In the genomic region with DNA sequence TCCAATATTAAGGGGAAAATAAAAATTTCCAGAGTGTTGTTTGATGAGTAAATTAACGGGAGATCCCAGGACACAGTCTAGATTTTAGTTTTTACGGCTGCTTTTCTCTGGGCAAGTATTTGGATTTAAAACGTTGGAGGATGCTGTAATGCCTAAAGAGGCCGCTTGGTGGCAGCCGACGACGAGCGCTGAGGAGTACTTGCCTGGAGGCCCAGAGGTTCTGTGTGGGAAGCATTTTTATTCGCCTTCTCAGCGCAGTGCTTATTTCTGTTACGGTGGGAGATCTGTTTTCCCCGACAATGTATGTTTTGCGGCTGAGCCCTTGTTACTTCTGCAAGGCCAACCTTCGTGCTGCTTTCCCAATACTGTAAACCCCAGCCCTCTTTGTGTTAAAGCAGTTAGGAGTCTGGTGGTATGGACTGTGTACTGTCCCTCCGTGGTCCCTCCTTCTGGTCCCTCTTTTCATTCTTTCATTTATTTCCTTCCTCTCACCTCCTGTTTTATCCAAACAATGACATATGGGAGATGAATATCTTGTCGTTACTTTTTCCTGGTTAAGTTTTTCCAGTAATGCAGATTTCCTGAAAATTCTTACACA, we compare ENCODE assay signal across 8 mouse cellular contexts.
DNase-seq lines count a peak whose midpoint lies in the region; ATAC-seq and TF ChIP-seq lines count a peak whose summit lies in the region.

No protein-coding gene starts in this region.

- H3K4me3 ChIP-seq in heart, embryonic 11.5 days (ENCODE audit: low read depth, low read length) = no peak overlapping the region
- H3K4me3 ChIP-seq in gastrocnemius, adult 2 months = no peak overlapping the region
- no peak overlapping the region for H3K4me3 ChIP-seq in kidney, adult 2 months (ENCODE audit: insufficient read depth, low read depth, low read length)
- H3K4me3 ChIP-seq in limb, embryonic 10.5 days = no peak overlapping the region
- H3K4me3 ChIP-seq in stomach, embryonic 16.5 days (replicated peaks; ENCODE audit: low read length) = no peak overlapping the region; the same call in 1 of the 2 replicates

- no peak overlapping the region for H3K27ac ChIP-seq in heart, embryonic 11.5 days (ENCODE audit: low read depth, low read length)
- no peak overlapping the region for H3K27ac ChIP-seq in gastrocnemius, adult 2 months
- no peak overlapping the region for H3K27ac ChIP-seq in kidney, adult 2 months (ENCODE audit: insufficient read depth, low read depth, low read length)
- H3K27ac ChIP-seq in limb, embryonic 10.5 days = no peak overlapping the region
- H3K27ac ChIP-seq in stomach, embryonic 16.5 days (ENCODE audit: low read length) = no peak overlapping the region

- no peak for ATAC-seq in heart, embryonic 11.5 days (replicated peaks; ENCODE audit: insufficient number of reproducible peaks, low FRiP score, low TSS enrichment)
- ATAC-seq in stomach, embryonic 16.5 days (ENCODE audit: insufficient read depth, low FRiP score) = peak; percentile 75

- no peaks in the 10 kb centered on the region for H3K9me3 ChIP-seq in heart, embryonic 11.5 days (replicated peaks; ENCODE audit: control insufficient read depth, low read length)
- H3K9me3 ChIP-seq in limb, embryonic 10.5 days (replicated peaks) = no peaks in the 10 kb centered on the region
- no peaks in the 10 kb centered on the region for H3K9me3 ChIP-seq in stomach, embryonic 16.5 days (replicated peaks; ENCODE audit: control insufficient read depth, low read length)

- H3K9ac ChIP-seq in heart, embryonic 11.5 days (ENCODE audit: low read depth, low read length) = no peak overlapping the region
- no peak overlapping the region for H3K9ac ChIP-seq in stomach, embryonic 16.5 days (ENCODE audit: low read length)

- H3K36me3 ChIP-seq in heart, embryonic 11.5 days (ENCODE audit: control insufficient read depth, insufficient read depth, low read length) = no peaks in the 10 kb centered on the region
- H3K36me3 ChIP-seq in kidney, adult 2 months (ENCODE audit: control insufficient read depth, insufficient read depth, low read length) = no peaks in the 10 kb centered on the region
- H3K36me3 ChIP-seq in limb, embryonic 10.5 days = no peaks in the 10 kb centered on the region
- no peaks in the 10 kb centered on the region for H3K36me3 ChIP-seq in stomach, embryonic 16.5 days (ENCODE audit: control insufficient read depth, insufficient read depth, low read length)

- TF ChIP-seq POLR2A in kidney, adult 2 months (IDR thresholded peaks at IDR 0.05; ENCODE audit: low read depth, low read length) = no peak

- peak; percentile 90 for TF ChIP-seq CTCF in gastrocnemius, adult 2 months (IDR thresholded peaks at IDR 0.05)
- peak; percentile 77 for TF ChIP-seq CTCF in kidney, adult 2 months (conservative IDR thresholded peaks at IDR 0.05; ENCODE audit: insufficient read depth, insufficient read length, low read depth, low read length)

- 0 out of 2 replicates have a peak, but pooled peaks cover 3% of the 10 kb centered on the region for H3K4me1 ChIP-seq in heart, embryonic 11.5 days (ENCODE audit: control insufficient read depth, insufficient read depth, low read length)
- H3K4me1 ChIP-seq in kidney, adult 2 months (ENCODE audit: control insufficient read depth, insufficient read depth, low read length) = no peaks in the 10 kb centered on the region
- no peaks in the 10 kb centered on the region for H3K4me1 ChIP-seq in limb, embryonic 10.5 days
- no peaks in the 10 kb centered on the region for H3K4me1 ChIP-seq in stomach, embryonic 16.5 days (ENCODE audit: control insufficient read depth, insufficient read depth, low read length)

- WGBS in heart, embryonic 11.5 days (ENCODE audit: insufficient replicate concordance) = 24% methylated on average over 16 of the region's 16 CpGs
- WGBS in kidney, adult 2 months = 9% methylated on average over 16 of the region's 16 CpGs
- WGBS in limb, embryonic 10.5 days = 22% methylated on average over 16 of the region's 16 CpGs
- WGBS in stomach, embryonic 16.5 days = 11% methylated on average over 16 of the region's 16 CpGs

- peak; percentile 31 to 78 for DNase-seq in heart, adult 18-20 months
- peak; percentile 73 to 82 for DNase-seq in cerebellum, postnatal 25 days
- DNase-seq in gastrocnemius, adult 2 months = peak; percentile 64
- DNase-seq in kidney, adult 2 months = peak; percentile 67
- peak; percentile 77 for DNase-seq in limb, embryonic 10.5 days (ENCODE audit: low spot score)
- peak; percentile 42 for DNase-seq in naive thymus-derived CD4-positive, alpha-beta T cell, adult 2 months (ENCODE audit: low read depth)

- intact Hi-C loops in gastrocnemius, adult 2 months (cut with DNase I) = loop anchor here (2.0 kb wide), 1 partner anchor 362 kb away; no protein-coding TSS in a partner anchor

- H3K27me3 ChIP-seq in heart, embryonic 11.5 days (ENCODE audit: control insufficient read depth, insufficient read depth, low read length) = no peaks in the 10 kb centered on the region
- no peaks in the 10 kb centered on the region for H3K27me3 ChIP-seq in kidney, adult 2 months (replicated peaks; ENCODE audit: control insufficient read depth, insufficient read depth, low read length)
- H3K27me3 ChIP-seq in limb, embryonic 10.5 days (ENCODE audit: low read depth, poor library complexity, severe bottlenecking) = no peaks in the 10 kb centered on the region
- no peaks in the 10 kb centered on the region for H3K27me3 ChIP-seq in stomach, embryonic 16.5 days (ENCODE audit: control insufficient read depth, insufficient read depth, low read length)

- H3K4me2 ChIP-seq in heart, embryonic 11.5 days = no peak overlapping the region
- H3K4me2 ChIP-seq in stomach, embryonic 16.5 days (ENCODE audit: low read depth, low read length) = peak overlapping the region; percentile 23; the same call in 1 of the 2 replicates
